Mouse (Mus musculus) 416B (cell line): ENCODE data around the gene Fetub.

Source experiments
- DNase-seq: peaks from one replicate; pipeline ENCODE4 v3.0.0; 2011; ENCODE audit warnings: low read depth

Fetub gene

GRCm38 (mm10) chr16:22918034-22918433 is at the start of gene Fetub:
Gene Fetub, plus strand, starts transcription at chr16:22918334.
- no peak for DNase-seq

- DNase-seq = no peak
Measured at GRCm38 (mm10) chr16:22872397-22872796, 45.7 kb upstream of the Fetub start.

GRCm38 (mm10) chr16:22873369-22873768 is 44.8 kb upstream of the Fetub start:
- DNase-seq = no peak

GRCm38 (mm10) chr16:22876218-22877043 is 41.7 kb upstream of the Fetub start:
- DNase-seq = peak; percentile 20

GRCm38 (mm10) chr16:22877660-22878390 is 40.3 kb upstream of the Fetub start:
- no peak for DNase-seq

- no peak for DNase-seq
Measured at GRCm38 (mm10) chr16:22878716-22879115, 39.4 kb upstream of the Fetub start.

GRCm38 (mm10) chr16:22879945-22880595 is 38.1 kb upstream of the Fetub start:
- no peak for DNase-seq

GRCm38 (mm10) chr16:22880900-22881299 is 37.2 kb upstream of the Fetub start:
- DNase-seq = no peak

GRCm38 (mm10) chr16:22881487-22881886 is 36.6 kb upstream of the Fetub start:
- peak; percentile 43 for DNase-seq

- no peak for DNase-seq
Measured at GRCm38 (mm10) chr16:22883441-22883840, 34.7 kb upstream of the Fetub start.

- DNase-seq = no peak
Measured at GRCm38 (mm10) chr16:22885356-22885755, 32.8 kb upstream of the Fetub start.

- no peak for DNase-seq
Measured at GRCm38 (mm10) chr16:22886726-22887125, 31.4 kb upstream of the Fetub start.

GRCm38 (mm10) chr16:22888835-22889234 is 29.3 kb upstream of the Fetub start:
- DNase-seq = no peak

GRCm38 (mm10) chr16:22889716-22890115 is 28.4 kb upstream of the Fetub start:
- no peak for DNase-seq

- DNase-seq = peak; percentile 78
Measured at GRCm38 (mm10) chr16:22890683-22891510, 27.2 kb upstream of the Fetub start, which contains the start of gene Ahsg. Gene Ahsg, plus strand, starts transcription at chr16:22891277.

- DNase-seq = no peak
Measured at GRCm38 (mm10) chr16:22891733-22892154, 26.4 kb upstream of the Fetub start.

- DNase-seq = no peak
Measured at GRCm38 (mm10) chr16:22894095-22894494, 24.0 kb upstream of the Fetub start.

GRCm38 (mm10) chr16:22896618-22897017 is 21.5 kb upstream of the Fetub start:
- no peak for DNase-seq

GRCm38 (mm10) chr16:22899346-22899745 is 18.8 kb upstream of the Fetub start:
- DNase-seq = peak; percentile 47

GRCm38 (mm10) chr16:22899866-22900570 is 18.1 kb upstream of the Fetub start:
- no peak for DNase-seq

- DNase-seq = no peak
Measured at GRCm38 (mm10) chr16:22901326-22901725, 16.8 kb upstream of the Fetub start.
